Mouse (Mus musculus) left cerebral cortex, adult 8-10 months (tissue): ENCODE results near the gene Wdr18. TPM values are rescaled to one million over a fixed set of nuclear protein-coding genes. Genes with fewer than 3 reads are reported as not detected.
A peak's percentile ranks its signal among the peaks of the same experiment; 100 is the strongest.

Experiments used
- DNase-seq, 2 experiments: peaks; one replicate each; pipeline ENCODE4 v3.0.0; 2022; ENCODE audit warnings: low spot score in 2 of 2
- total RNA-seq, 4 experiments: library from RNA; stranded (reverse); gene quantifications; 2 replicates each; pipeline ENCODE4 v1.2.4; 2022

The Wdr18 gene
- total RNA-seq, 4 experiments from 2014 or later: 38.5 to 48.2 (median 44.6) TPM

- DNase-seq: peak; percentile 90 to 94
These were observed 36.5 kb downstream of the Wdr18 start, which contains the start of gene Abca7 for GRCm38 (mm10) chr10:79996272-79997033. TSS of gene Abca7 (plus strand) at chr10:79996494.

- DNase-seq: no peak
These were observed 37.2 kb downstream of the Wdr18 start for GRCm38 (mm10) chr10:79997034-79997760.

DNA sequence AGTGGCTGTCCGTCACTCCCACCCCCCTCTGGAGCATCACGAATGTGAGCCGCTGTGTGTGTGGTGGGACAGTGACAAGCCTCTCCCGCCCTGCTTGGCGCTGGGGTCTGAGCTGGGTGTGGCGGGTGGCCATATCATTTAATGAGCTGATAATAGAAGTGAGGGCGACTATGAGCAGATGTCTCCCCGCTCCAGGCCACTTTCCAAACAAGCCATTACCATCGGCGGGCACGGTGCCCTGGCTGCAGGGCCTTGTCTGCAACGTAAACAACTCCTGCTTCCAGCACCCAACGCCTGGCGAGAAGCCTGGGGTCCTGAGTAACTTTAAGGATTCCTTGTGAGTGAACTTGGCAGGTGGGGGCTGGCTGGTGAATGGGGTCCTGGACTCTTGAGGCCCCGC, 37.9 kb downstream of the Wdr18 start:
- no peak for DNase-seq

DNA sequence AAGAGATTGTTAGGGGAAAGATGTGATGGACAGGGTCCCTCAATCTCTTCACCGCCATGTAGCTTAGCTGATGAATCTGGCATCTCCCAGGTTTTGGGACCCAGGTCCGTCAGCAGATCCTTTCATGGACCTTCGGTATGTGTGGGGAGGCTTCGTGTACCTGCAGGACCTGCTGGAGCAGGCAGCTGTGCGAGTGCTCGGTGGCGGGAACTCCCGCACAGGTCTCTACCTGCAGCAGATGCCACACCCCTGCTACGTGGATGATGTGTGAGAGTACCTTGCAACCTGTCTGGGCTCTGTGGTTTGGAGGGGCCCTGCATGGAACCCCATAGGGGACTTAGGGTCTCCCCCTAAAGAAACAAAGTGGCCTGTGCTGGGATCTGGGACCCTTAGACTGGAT, 42.0 kb downstream of the Wdr18 start:
- no peak for DNase-seq

DNA sequence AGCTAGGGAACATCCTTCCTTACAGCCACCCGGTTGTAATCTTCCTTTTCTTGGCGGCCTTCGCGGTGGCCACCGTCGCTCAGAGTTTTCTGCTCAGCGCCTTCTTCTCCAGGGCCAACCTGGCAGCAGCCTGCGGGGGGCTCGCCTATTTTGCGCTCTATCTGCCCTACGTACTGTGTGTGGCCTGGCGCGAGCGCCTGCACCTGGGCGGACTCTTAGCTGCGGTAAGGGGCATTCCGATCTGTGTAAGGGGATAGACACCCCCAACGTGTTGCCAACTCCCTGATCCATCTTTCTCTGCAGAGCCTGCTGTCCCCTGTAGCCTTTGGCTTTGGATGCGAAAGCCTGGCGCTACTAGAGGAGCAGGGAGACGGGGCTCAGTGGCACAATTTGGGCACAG, 42.9 kb downstream of the Wdr18 start:
- DNase-seq: no peak

- no peak for DNase-seq
These were observed 43.7 kb downstream of the Wdr18 start for GRCm38 (mm10) chr10:80003374-80004232.

- DNase-seq: no peak
These were observed 44.3 kb downstream of the Wdr18 start for GRCm38 (mm10) chr10:80004233-80004705.

- no peak for DNase-seq
These were observed 51.8 kb downstream of the Wdr18 start for GRCm38 (mm10) chr10:80011740-80012139.

DNA sequence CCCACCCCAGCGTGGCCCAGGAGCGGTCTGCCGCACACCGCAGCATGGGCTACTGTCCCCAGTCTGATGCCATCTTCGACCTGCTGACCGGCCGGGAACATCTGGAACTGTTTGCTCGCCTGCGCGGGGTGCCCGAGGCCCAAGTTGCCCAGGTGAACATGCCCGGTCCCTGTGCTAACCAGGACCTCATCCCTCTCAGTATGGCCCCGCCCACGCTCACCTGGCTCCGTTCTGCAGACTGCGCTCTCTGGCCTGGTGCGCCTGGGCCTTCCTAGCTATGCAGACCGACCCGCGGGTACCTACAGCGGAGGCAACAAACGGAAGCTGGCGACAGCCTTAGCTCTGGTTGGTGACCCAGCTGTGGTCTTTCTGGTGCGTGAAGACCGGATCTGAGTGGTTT, 53.7 kb downstream of the Wdr18 start:
- no peak for DNase-seq

GRCm38 (mm10) chr10:80014484-80015290, 54.7 kb downstream of the Wdr18 start:
- DNase-seq: no peak

DNA sequence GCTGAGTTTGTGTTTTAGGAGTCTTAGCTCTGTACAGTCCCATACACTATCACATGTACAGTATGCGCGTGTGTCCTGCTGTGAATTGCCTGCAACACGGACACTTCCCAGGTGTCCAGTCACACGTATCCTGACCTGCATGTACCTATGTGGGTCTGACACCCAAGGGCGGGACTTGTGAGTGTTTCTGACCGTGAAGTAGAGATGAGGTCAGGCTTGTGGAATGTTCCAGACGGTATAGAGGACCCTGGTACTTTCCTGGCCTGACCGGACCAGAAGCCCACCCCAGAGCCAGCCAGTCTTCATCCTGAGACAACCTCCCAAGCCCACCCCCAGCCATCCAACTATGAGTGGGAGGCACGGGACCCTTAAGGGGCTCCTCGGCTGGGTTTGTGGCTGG, 55.6 kb downstream of the Wdr18 start:
- DNase-seq: no peak

DNA sequence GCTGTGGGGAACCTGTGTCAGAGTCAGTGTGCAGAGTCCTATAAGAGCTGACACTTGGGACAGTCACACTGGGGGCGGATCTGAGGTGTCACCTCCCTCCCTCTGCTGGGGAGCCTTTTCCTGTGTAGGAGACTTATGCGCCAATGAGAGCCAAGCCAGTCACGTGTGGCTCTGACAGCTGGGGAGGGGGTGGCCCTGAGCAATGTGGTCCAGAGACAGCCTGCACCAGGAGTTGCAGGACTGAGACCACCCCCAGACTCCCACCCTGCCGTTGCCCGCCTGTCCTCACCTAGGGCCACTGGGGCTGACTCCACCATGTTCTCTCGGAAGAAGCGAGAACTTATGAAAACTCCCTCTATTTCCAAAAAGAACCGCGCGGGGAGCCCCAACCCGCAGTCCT, 56.6 kb downstream of the Wdr18 start, which contains the start of gene Arhgap45:
Gene Arhgap45, plus strand, starts transcription at position 143 of the 400 bp plus-strand sequence.
- no peak for DNase-seq

DNA sequence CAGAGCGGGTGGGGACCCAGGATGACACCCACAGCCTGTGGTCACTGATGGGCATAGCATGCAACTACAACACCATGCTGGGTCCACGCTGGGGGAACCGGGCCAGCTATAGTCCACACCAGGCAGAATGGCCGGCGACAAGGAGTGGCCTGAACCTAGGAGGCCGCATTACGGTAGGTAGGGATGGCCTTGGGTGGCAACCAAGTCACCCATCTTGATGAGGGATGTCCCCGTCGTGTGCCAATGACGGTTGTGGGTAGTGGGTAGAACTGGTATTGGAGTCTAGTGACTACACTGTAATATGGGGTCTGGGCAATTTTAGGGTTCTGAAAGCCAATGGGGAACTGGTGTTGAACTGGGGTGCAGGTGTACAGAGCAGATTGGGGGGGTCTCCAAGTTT, 57.0 kb downstream of the Wdr18 start:
- DNase-seq: no peak

DNA sequence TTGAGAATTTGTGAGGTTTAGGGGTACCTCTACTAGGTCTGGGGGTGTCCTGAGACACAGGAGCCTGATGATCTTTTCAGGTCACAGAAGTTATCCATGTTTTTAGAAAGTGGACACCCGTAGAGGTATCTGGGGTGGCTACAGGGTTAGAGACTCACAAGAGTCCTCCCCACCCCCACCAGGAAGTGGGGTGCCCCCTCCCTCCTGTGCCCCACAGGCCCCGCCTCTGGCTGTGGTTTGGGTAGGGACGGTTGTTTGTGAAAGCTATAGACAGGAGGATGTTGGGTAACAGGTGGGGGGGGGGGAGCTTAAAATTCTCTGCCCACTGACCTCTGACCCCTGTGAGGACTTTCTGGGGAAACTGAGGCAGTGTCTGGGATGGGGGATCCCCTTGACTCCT, 57.4 kb downstream of the Wdr18 start:
- DNase-seq: no peak

DNA sequence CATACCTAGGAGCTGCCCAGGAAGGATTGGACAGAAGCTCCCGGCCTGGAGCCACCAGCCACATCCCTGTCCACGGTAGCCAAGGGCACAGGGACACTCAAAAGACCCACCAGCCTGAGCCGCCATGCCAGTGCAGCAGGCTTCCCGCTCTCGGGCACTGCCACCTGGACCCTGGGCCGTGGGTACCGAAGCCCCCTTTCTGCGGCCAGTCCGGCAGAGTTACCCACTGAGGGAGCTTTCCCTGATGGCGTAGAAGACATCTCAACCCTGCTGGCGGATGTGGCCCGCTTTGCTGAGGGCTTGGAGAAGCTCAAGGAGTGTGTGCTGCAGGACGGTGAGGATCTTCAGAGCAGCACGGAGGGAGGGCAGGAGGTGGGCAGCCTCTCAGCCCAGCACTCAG, 57.8 kb downstream of the Wdr18 start:
- no peak for DNase-seq

- DNase-seq: no peak
These were observed 58.9 kb downstream of the Wdr18 start for GRCm38 (mm10) chr10:80018739-80019297.

GRCm38 (mm10) chr10:80019471-80020131, 59.6 kb downstream of the Wdr18 start:
- DNase-seq: no peak
